Mouse (Mus musculus) erythroblast, embryonic 14.5 days (primary cell): Measurements from ENCODE around the gene Gm10392.

Source experiments
- GATA1 ChIP-seq: IDR thresholded peaks from 2 replicates; pipeline ENCODE4 v1.6.1; 2012; ENCODE audit warnings: low read length, inconsistent platforms, mixed read lengths
- TAL1 ChIP-seq: IDR thresholded peaks from 3 replicates; pipeline ENCODE4 v1.6.1; 2012; ENCODE audit warnings: low read length, inconsistent platforms, mixed read lengths

GRCm38 (mm10) chr11:77520601-77521529 lies 1.9 kb upstream of the Gm10392 start:
- no peak for TF ChIP-seq GATA1
- no peak for TF ChIP-seq TAL1
